Mouse (Mus musculus): Measurements from ENCODE around the gene Rsrc1. TPM values are rescaled to one million over a fixed set of nuclear protein-coding genes. Genes with fewer than 3 reads are reported as not detected.

Gene Rsrc1
- polyA plus RNA-seq, 1 experiment from 2014 or later = 47.8 TPM

DNA sequence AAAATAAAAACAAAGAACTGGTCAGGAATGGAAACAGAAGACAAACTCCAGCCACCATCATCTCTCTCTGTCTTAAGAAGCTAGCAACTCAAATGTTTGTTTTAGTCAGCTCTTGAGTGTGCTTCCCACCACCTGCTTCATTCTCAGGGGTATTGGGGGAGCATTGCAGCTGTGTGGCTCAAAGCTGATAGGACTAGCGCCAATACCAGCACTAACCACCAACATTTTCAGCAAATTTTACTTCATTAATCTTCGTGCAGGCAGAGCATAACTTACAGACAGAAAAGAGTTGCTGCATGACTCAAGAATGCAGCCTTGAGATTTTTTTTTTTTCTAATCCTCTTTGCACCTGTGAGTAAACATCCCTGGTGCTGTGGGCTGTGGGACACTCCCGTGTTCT is 358.4 kb downstream of the Rsrc1 start:
- DNase-seq (ENCODE audit: low spot score) = no peak
- 68% methylated on average over 3 of the region's 3 CpGs for WGBS
- H3K4me2 ChIP-seq (replicated peaks; ENCODE audit: low read depth, low read length) = no peak overlapping the region

DNA sequence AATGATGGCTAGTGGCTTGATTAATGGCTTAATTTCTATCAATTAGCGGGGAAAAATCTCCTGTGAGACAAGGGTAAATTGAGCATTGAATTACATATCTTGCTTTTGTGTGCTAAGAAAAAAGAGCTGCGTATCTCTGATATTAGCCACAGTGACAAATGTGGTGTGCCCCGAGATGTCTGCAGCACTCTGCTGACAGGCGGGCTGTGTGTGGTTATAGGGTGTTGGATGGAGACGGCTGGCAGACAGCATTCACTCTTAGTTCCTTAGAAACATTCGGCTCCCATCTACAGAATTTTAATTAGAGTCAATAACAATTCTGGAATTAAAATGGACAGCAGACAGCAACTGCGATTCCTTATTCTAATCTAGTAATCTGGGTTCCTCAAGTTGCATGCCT is 359.7 kb downstream of the Rsrc1 start:
- 62% methylated on average over 7 of the region's 7 CpGs for WGBS
- H3K9me3 ChIP-seq (ENCODE audit: control insufficient read depth, low read length) = no peaks in the 10 kb centered on the region
- ATAC-seq (ENCODE audit: low FRiP score) (no peak), DNase-seq (ENCODE audit: low spot score) (no peak)
- no peak overlapping the region for H3K27ac ChIP-seq (ENCODE audit: low read depth, low read length)
- H3K36me3 ChIP-seq (ENCODE audit: control insufficient read depth, insufficient read depth, low read length) = no peaks in the 10 kb centered on the region
- no peak overlapping the region for H3K4me2 ChIP-seq (replicated peaks; ENCODE audit: low read depth, low read length)
- H3K9ac ChIP-seq (ENCODE audit: low read depth, low read length) = no peak overlapping the region
- H3K27me3 ChIP-seq (ENCODE audit: control insufficient read depth, insufficient read depth, low read length) = no peaks in the 10 kb centered on the region
- H3K4me1 ChIP-seq (replicated peaks; ENCODE audit: control insufficient read depth, insufficient read depth, low read length) = no peaks in the 10 kb centered on the region
- no peak overlapping the region for H3K4me3 ChIP-seq (ENCODE audit: low read depth, low read length)

More for the DNA sequence above, 358.4 kb downstream of the Rsrc1 start:
- H3K9me3 ChIP-seq (ENCODE audit: control insufficient read depth, low read length) = no peaks in the 10 kb centered on the region
- no peaks in the 10 kb centered on the region for H3K36me3 ChIP-seq (ENCODE audit: control insufficient read depth, insufficient read depth, low read length)
- H3K4me3 ChIP-seq (ENCODE audit: low read depth, low read length) = no peak overlapping the region
- no peak overlapping the region for H3K27ac ChIP-seq (ENCODE audit: low read depth, low read length)
- no peaks in the 10 kb centered on the region for H3K4me1 ChIP-seq (replicated peaks; ENCODE audit: control insufficient read depth, insufficient read depth, low read length)
- no peak overlapping the region for H3K9ac ChIP-seq (ENCODE audit: low read depth, low read length)
- no peaks in the 10 kb centered on the region for H3K27me3 ChIP-seq (ENCODE audit: control insufficient read depth, insufficient read depth, low read length)
- ATAC-seq (ENCODE audit: low FRiP score) = no peak

DNA sequence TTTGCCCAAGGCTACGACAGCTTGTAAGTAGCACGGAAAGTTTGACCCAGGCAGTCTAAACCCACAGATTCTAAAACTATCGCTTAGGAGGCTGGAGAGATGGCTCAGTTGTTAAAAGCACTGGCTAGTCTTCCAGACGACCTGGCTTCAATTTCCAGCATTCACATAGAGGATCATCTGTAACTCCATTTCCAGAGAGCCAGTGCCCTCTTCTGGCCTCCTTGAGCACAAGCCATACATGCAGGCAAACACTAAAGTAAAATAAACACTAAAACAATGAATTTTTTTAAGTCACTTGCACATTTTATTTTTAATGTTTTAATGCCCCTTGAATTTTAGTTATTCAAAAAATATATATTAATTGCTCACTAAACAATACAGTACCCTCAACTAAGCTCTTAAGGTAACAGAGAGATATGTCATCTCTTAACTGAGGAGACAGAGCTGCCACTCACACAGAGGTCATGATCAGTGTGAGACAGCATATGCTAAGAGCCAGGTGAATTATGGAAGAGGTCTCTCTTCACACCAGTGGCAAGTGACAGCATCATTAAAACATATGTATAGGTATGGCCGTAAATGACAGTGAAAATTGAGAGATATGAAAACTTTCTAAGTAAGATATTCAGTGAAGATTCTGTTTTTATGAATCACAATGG is 361.9 kb downstream of the Rsrc1 start:
- Histone ChIP-seq H3K4me1 (replicated peaks; ENCODE audit: control insufficient read depth, insufficient read depth, low read length) (no peaks in the 10 kb centered on the region), H3K27me3 (ENCODE audit: control insufficient read depth, insufficient read depth, low read length) (no peaks in the 10 kb centered on the region), H3K9ac (ENCODE audit: low read depth, low read length) (no peak overlapping the region), H3K27ac (ENCODE audit: low read depth, low read length) (no peak overlapping the region), H3K4me2 (replicated peaks; ENCODE audit: low read depth, low read length) (no peak overlapping the region), H3K4me3 (ENCODE audit: low read depth, low read length) (no peak overlapping the region), H3K36me3 (ENCODE audit: control insufficient read depth, insufficient read depth, low read length) (no peaks in the 10 kb centered on the region), H3K9me3 (ENCODE audit: control insufficient read depth, low read length) (no peaks in the 10 kb centered on the region)
- DNase-seq (ENCODE audit: low spot score) = peak; percentile 34
- 60% methylated on average over 5 of the region's 5 CpGs for whole genome bisulfite sequencing
- ATAC-seq (ENCODE audit: low FRiP score) = no peak

DNA sequence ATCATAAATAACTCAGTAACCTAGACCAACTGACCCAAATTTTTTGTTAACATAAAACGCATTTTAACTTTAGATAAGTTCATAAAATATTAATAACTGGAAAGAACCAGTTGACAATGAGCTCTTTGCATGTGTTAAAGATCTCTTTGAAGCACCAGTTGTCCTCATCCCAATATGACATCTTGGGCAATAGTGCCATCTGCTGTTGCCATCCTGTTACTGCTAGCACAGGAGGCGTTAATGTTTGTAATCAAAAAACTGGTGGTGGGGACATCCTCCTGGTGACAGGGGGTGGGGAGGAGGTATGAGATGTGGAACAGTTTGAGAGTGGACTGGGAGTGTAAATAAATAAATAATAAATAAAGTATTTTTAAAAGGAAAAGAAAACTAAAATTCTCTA is 363.4 kb downstream of the Rsrc1 start:
- peak; percentile 38; the same call in 1 of the 2 replicates for ATAC-seq (ENCODE audit: low FRiP score)
- Histone ChIP-seq H3K9me3 (ENCODE audit: control insufficient read depth, low read length) (no peaks in the 10 kb centered on the region), H3K4me2 (replicated peaks; ENCODE audit: low read depth, low read length) (no peak overlapping the region), H3K27ac (ENCODE audit: low read depth, low read length) (no peak overlapping the region), H3K4me3 (ENCODE audit: low read depth, low read length) (no peak overlapping the region), H3K36me3 (ENCODE audit: control insufficient read depth, insufficient read depth, low read length) (no peaks in the 10 kb centered on the region), H3K9ac (ENCODE audit: low read depth, low read length) (no peak overlapping the region), H3K27me3 (ENCODE audit: control insufficient read depth, insufficient read depth, low read length) (no peaks in the 10 kb centered on the region), H3K4me1 (replicated peaks; ENCODE audit: control insufficient read depth, insufficient read depth, low read length) (no peaks in the 10 kb centered on the region)
- 9% methylated on average over 2 of the region's 2 CpGs for WGBS
- peak; percentile 76 for DNase-seq (ENCODE audit: low spot score)

DNA sequence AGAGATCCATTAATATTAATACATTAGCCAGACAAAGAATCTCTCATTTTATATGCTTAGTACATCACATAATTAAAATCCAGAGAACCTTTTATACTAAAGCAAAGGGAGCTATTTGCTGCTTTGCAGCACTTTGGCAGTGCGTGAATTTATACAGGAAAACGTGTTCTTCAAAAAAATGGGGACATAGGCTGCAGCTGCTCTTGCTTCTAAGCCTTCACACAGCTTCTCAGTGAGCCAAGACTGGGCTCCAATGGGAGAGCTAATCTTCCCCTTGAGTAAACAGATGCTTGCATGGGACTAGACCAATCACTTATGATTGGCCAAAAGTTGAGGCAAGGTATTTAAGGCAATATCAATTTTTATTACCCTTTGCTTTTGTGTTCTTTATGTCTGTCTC is 365.5 kb downstream of the Rsrc1 start:
- Histone ChIP-seq H3K9ac (ENCODE audit: low read depth, low read length) (no peak overlapping the region), H3K4me1 (replicated peaks; ENCODE audit: control insufficient read depth, insufficient read depth, low read length) (no peaks in the 10 kb centered on the region), H3K36me3 (ENCODE audit: control insufficient read depth, insufficient read depth, low read length) (no peaks in the 10 kb centered on the region), H3K27me3 (ENCODE audit: control insufficient read depth, insufficient read depth, low read length) (no peaks in the 10 kb centered on the region), H3K9me3 (ENCODE audit: control insufficient read depth, low read length) (no peaks in the 10 kb centered on the region), H3K27ac (ENCODE audit: low read depth, low read length) (no peak overlapping the region), H3K4me2 (replicated peaks; ENCODE audit: low read depth, low read length) (no peak overlapping the region), H3K4me3 (ENCODE audit: low read depth, low read length) (no peak overlapping the region)
- no peak for ATAC-seq (ENCODE audit: low FRiP score)
- DNase-seq (ENCODE audit: low spot score) = no peak
- 77% methylated on average over 2 of the region's 2 CpGs for WGBS

DNA sequence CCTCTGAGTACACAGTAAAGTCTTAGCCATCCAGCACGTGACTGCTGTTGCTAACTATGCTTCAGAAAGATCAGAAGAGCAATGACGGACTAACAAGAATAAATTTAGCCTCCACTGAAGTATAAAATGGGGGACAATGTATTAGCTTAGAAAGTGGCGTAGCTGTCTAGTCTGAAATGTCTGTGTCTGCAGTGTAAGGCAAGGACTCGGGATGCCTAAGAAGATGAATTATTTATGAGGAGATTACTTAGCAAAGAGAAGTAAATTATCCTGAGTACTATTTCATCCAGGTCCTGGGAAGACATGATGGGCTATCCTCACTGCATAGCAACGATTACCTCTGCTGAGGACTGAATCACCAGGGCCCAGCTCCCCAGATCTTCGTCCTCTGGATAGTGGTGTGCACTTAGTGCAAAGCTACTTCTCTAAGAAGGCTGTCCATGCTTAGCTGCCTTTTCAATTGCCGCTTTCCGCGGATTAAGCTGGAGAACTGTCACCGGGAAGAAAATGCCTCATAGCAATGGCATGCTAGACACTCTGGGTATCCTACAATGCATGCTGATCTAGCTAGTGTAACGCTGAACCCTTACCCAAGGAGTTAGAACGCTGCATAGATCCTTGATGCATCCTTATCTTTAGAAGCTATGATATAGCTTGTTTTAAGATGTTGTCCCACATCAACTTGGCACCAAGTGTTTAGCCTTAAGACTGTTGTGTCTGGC is 370.4 kb downstream of the Rsrc1 start:
- no peak overlapping the region for H3K4me2 ChIP-seq (replicated peaks; ENCODE audit: low read depth, low read length)
- no peaks in the 10 kb centered on the region for H3K9me3 ChIP-seq (ENCODE audit: control insufficient read depth, low read length)
- no peaks in the 10 kb centered on the region for H3K27me3 ChIP-seq (ENCODE audit: control insufficient read depth, insufficient read depth, low read length)
- ATAC-seq (ENCODE audit: low FRiP score) (no peak), DNase-seq (ENCODE audit: low spot score) (no peak)
- H3K36me3 ChIP-seq (ENCODE audit: control insufficient read depth, insufficient read depth, low read length) = no peaks in the 10 kb centered on the region
- no peak overlapping the region for H3K4me3 ChIP-seq (ENCODE audit: low read depth, low read length)
- 78% methylated on average over 12 of the region's 12 CpGs for WGBS
- H3K4me1 ChIP-seq (replicated peaks; ENCODE audit: control insufficient read depth, insufficient read depth, low read length) = no peaks in the 10 kb centered on the region
- no peak overlapping the region for H3K27ac ChIP-seq (ENCODE audit: low read depth, low read length)
- no peak overlapping the region for H3K9ac ChIP-seq (ENCODE audit: low read depth, low read length)

DNA sequence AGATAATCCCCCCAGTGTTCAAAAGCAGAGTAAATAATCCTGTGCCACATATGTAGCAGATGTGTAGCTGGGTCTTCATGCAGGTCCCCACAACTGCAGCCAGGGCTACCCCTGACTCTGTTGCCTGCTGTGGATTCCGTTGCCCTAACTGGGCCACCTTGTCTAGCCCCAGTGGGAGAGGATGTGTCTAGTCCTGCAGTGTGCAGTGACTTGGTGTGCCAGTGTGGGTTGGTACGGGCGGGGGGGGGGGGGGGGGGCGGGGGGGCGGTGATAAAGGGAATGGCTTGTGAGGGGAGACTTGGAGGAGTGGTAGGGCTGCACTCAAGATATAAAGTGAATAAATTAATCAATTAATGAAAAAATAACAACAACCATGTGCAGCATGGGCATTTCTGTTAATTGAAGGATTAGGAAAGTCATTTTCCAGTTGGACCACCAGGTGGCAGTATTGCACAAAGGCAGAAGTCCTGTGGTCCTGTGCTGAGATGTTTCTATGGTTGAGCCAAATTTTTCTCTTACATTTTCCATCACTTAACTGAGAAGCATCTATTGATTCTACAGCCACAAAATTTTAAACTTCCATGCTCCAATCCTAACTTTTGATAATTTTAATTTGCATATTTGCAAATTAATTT is 371.1 kb downstream of the Rsrc1 start:
- H3K36me3 ChIP-seq (ENCODE audit: control insufficient read depth, insufficient read depth, low read length) = no peaks in the 10 kb centered on the region
- H3K4me2 ChIP-seq (replicated peaks; ENCODE audit: low read depth, low read length) = no peak overlapping the region
- no peaks in the 10 kb centered on the region for H3K27me3 ChIP-seq (ENCODE audit: control insufficient read depth, insufficient read depth, low read length)
- no peak overlapping the region for H3K27ac ChIP-seq (ENCODE audit: low read depth, low read length)
- H3K4me1 ChIP-seq (replicated peaks; ENCODE audit: control insufficient read depth, insufficient read depth, low read length) = no peaks in the 10 kb centered on the region
- no peaks in the 10 kb centered on the region for H3K9me3 ChIP-seq (ENCODE audit: control insufficient read depth, low read length)
- no peak overlapping the region for H3K4me3 ChIP-seq (ENCODE audit: low read depth, low read length)
- 28% methylated on average over 4 of the region's 5 CpGs for WGBS
- DNase-seq (ENCODE audit: low spot score) = peak; percentile 75
- peak; percentile 76 for ATAC-seq (ENCODE audit: low FRiP score)
- H3K9ac ChIP-seq (ENCODE audit: low read depth, low read length) = no peak overlapping the region

DNA sequence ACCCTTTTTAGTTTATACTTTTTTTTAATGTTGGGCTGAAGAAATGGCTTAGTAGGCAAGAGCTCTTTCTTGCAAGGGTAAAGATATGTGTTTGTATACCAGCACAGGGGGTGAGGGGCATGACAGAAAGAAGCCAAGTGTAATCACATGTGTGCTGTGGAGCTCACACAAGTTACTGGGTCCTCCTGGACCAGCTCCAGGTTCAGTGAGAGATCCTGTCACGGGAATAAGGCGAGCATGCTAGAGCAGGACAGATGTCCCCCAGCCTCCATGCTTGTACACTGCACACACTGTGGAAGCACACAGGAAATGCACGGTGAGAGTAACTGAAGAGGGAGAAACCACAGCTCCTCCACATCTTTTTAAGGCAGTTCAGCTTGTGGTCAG is 371.6 kb downstream of the Rsrc1 start:
- no peak overlapping the region for H3K9ac ChIP-seq (ENCODE audit: low read depth, low read length)
- DNase-seq (ENCODE audit: low spot score) (no peak), ATAC-seq (ENCODE audit: low FRiP score) (peak; percentile 59; the same call in 1 of the 2 replicates)
- H3K4me3 ChIP-seq (ENCODE audit: low read depth, low read length) = no peak overlapping the region
- 85% methylated on average over 3 of the region's 3 CpGs for WGBS
- H3K36me3 ChIP-seq (ENCODE audit: control insufficient read depth, insufficient read depth, low read length) = no peaks in the 10 kb centered on the region
- H3K27me3 ChIP-seq (ENCODE audit: control insufficient read depth, insufficient read depth, low read length) = no peaks in the 10 kb centered on the region
- no peak overlapping the region for H3K27ac ChIP-seq (ENCODE audit: low read depth, low read length)
- no peak overlapping the region for H3K4me2 ChIP-seq (replicated peaks; ENCODE audit: low read depth, low read length)
- H3K9me3 ChIP-seq (ENCODE audit: control insufficient read depth, low read length) = no peaks in the 10 kb centered on the region
- H3K4me1 ChIP-seq (replicated peaks; ENCODE audit: control insufficient read depth, insufficient read depth, low read length) = no peaks in the 10 kb centered on the region

DNA sequence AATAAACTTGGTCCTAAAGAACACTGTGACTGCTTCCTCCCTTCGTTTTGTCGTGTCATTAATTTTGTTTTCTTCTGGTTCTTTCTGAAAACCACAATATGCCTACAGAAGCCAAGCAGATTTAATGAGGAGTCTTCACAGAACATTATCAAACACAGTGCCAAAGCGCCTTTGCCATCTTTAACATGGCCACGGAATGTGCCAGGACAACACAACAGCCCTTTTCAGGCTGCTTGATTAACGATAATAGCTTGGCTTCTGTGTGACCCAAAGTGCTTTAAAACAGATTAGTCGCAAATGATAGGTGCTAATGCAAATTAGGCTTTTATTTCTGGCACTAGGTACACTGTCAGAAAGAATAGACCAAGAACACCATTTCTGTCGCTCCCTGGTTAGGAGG is 377.2 kb downstream of the Rsrc1 start:
- Histone ChIP-seq H3K9ac (ENCODE audit: low read depth, low read length) (no peak overlapping the region), H3K4me2 (replicated peaks; ENCODE audit: low read depth, low read length) (no peak overlapping the region), H3K27ac (ENCODE audit: low read depth, low read length) (no peak overlapping the region), H3K4me3 (ENCODE audit: low read depth, low read length) (no peak overlapping the region), H3K27me3 (ENCODE audit: control insufficient read depth, insufficient read depth, low read length) (no peaks in the 10 kb centered on the region), H3K4me1 (replicated peaks; ENCODE audit: control insufficient read depth, insufficient read depth, low read length) (no peaks in the 10 kb centered on the region), H3K9me3 (ENCODE audit: control insufficient read depth, low read length) (no peaks in the 10 kb centered on the region), H3K36me3 (ENCODE audit: control insufficient read depth, insufficient read depth, low read length) (no peaks in the 10 kb centered on the region)
- WGBS = 73% methylated on average over 7 of the region's 7 CpGs
- no peak for ATAC-seq (ENCODE audit: low FRiP score)
- no peak for DNase-seq (ENCODE audit: low spot score)
